Mouse (Mus musculus) liver, adult (tissue): ENCODE measurements around the gene Fam161b.

ENCODE experiments used
- GATA4 ChIP-seq: IDR thresholded peaks from 2 replicates; pipeline ENCODE4 v1.6.1; 2014; ENCODE audit warnings: mild to moderate bottlenecking, low read length; ENCODE audit not compliant: insufficient replicate concordance

Gene Fam161b

DNA sequence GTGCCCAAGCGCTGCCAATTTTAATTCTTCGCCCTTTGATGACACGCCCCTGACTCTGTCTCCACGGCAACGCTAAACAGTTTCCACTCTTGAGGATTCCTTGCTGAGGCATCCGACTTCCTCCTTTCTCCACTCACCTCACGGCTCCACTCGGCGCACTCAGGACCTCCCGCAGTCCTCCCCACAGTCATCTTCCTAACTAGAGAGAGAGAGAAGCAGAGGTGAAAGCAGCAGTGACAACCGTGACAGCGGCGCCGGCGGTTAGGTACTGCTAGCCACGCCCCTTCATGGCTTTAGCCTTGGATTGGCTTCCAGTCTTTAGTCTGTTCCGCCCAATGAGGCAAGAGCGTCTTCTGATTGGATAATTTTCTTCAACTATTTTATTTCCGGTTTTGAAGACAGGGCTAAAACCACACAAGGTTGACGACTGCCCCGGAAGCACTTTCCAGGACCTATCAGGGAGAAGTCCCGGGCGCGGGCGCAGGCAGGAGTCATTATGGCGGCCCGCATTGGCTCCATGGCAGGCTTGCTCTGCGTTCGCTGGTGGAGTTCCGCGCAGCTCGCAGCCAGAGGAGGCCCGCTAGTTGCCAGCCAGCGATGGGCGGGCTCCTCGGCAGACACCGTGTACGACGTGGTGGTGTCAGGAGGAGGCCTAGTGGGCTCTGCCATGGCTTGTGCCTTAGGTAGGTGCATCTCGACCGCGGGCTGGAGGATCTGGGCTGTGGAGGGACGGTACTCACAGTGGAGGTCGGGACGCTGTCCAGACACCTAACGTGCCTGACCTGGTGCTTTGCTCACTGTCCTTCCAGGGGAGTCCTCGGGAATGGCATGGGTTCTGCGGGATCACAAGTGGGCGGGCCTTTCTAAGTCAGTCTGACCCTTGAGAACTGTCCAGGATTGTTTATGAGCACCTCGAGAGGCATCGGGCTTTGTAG is at the start of gene Fam161b, which contains the start of gene Coq6:
Fam161b (minus strand) TSS at position 279 of the 935 bp plus-strand sequence.
Coq6 (plus strand) TSS at position 103 of the 935 bp plus-strand sequence.
- no peak for TF ChIP-seq GATA4

DNA sequence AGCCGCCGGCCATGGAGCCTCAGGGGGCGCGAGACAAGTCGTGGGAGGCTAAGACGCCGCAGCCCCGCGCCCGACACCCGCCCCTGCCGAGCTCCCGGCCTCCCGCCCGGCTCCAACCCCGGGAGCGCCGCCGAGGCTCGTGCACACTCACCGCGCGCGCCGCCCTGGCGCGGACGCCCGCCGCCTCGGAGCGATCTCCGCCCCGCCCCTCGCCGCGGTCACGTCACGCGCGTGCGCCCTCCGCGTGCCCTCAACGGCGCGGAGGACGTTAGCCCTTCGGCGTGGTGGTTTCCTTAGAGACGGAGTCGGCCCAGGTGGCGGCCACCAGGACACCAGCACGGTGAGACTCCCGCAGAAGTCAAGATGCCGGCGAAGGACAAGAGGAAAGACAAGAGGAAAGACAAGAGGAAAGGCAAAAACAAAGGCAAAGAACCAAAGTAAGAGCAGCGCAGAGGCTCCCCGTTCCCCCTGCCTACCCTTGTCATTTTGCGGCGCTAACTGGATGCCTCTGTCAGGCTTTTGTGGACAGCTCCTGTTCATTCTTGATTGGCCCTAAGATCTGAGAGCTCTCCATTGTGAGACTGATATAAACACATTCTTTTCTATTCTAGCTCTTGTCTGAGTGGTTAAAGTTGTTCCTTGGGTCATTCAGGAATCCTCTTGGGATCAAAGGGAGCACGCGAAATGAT is 47.3 kb upstream of the Fam161b start, which contains the start of the genes Entpd5 and Bbof1:
Entpd5 (minus strand) TSS at position 211 of the 689 bp plus-strand sequence.
Bbof1 (plus strand) TSS at position 253 of the 689 bp plus-strand sequence.
- TF ChIP-seq GATA4: no peak

DNA sequence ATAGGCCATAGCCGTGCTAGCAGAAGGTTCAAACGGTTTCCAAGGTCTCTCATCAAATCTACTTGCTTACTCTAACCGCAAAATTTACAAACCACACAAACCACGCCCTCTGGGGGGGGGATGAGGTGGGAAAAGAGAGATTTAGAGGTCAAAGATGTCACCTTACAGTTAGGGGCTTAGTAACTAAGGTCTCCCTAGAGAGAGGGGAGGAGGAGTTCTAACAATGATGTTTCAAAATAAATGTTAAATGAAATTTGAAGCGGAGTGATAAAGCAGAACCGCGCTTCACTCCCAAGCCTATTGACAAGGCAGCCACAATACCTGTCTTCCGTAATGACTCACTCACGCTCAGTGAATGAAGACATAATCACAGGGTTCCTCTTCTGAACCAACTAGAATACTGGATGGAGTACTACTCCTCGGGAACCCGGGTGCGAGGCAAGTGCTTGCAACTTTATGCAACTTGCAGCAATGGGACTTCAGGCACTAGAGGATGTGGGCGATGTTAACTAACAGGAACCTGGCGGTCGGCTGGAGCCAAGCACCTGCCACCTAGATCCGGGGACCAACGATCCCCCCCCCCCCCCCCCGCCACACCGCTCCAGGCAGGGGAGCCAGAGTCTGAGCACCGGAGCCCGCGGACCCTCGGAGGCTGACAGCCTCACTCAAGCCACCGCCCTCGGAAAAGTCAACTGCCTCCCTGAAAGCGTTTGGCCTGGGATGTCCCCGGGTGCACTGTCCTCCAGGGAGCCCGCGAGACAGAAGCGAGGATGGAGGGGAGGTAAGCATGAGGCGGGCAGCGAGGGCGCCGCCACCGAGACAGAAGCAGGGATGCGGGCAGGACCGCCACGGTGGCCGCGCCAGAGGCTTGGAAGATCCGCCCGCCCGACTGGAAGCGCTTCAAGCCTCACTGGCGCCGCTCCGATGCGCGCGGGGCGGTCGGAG is 46.5 kb upstream of the Fam161b start:
- no peak for TF ChIP-seq GATA4

DNA sequence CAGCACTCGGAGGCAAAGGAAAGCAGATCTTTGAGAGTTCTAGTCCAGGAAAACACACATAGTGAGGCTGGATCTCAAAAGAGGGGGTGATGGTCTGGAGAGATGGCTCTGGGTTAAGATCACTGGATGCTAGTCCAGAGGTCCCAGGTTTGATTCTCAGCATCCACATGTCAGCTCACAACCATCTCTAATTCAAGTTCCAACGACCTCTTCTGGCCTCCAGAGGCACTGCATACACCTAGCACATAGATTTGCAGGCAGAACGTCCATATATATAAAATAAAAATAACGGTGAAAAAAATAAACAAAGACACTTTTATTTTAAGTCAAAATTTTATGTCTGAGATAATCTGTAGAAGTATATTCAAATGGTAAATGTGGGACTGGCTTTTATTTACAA is 45.6 kb upstream of the Fam161b start:
- no peak for TF ChIP-seq GATA4

DNA sequence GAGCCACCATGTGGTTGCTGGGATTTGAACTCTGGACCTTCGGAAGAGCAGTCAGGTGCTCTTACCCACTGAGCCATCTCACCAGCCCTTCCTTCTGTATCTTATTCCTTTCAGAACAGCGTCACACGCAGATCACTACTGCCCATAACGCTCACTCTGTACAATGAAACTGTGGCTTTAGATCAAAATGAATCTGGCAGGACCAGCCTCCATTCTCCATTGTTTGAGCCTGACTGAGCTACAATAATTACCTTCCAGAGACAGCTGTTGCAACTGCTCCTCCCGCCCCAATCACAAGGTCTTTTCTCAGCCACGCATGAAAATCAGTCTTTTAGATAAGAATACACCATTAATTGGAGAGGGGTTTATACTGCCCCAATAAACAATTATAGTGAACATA is 42.9 kb upstream of the Fam161b start:
- no peak for TF ChIP-seq GATA4

DNA sequence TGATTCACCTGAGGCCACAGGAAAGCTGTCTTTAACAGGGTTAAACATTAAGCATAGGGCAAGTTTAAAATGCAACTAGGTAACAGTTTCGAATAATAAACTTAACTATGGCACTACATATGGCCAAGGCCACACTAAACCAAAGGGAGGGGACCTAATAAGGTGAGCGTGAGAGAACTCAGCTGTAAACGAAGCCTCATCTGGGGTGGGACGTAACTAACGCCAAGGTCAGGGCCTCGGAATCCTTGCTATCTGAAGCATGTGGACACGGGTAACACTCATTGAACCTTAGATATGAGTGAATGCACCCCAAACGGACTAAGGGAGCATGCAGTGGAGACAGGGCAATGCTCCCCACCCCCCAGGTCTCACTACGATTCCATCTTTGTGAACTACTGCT is 41.3 kb upstream of the Fam161b start:
- no peak for TF ChIP-seq GATA4

DNA sequence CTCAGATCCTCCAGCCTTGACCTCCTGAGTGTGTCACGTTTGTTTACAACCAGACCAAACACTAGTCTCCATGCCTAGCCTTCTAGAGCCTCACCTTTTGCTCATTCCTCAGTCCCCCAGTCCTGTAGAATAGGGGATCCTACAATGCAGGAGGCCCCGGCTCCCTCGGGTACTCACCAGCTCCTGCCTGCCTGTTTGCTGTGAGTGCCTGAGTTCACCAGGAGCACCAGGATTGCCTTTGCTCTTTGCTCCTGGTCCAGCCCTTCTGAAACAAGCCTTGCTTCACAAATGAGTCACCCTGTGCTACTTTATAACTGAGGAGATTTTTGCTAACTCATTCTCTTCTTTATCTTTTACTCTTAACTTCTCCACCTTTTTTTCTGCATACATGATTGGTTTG is 39.0 kb upstream of the Fam161b start:
- peak; percentile 41; the same call in 1 of the 2 replicates for TF ChIP-seq GATA4

DNA sequence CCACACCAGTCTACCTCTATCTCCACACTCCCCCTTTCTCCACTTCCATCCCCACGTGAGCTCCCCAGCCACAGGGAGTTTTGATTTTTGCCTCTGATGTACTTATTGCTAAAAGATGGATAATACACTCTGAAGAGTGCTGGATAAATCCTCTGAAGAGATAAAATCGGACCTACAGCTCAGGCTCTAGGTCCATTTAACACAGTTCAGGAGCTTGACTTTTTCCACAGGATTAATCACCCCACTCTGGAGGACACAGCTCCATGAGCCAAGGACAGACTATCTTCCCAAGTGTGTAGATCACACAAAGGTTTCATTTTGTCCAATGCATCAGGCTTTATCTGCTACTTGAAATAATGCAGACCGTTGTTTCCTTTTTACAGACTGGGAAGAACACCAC is 38.4 kb upstream of the Fam161b start:
- no peak for TF ChIP-seq GATA4

DNA sequence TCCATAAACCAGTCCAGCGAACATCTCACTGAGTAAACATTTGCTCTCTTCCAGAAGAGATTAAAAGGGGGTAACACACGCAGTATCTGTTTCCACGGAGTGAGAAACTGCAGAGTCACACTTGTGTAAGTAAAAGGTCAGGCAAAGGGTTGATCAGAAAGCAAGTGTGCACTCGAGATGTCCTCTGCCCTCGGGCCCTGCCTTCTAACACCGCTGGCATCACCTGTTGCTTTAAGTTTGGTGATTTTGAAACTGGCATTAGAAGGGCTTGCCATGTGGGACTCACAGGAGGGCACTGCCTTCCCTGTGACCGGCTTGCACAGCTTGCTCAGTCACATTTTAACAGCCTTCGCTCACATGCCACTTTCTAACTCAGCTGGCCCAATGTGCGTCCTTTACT is 38.0 kb upstream of the Fam161b start:
- TF ChIP-seq GATA4: no peak

DNA sequence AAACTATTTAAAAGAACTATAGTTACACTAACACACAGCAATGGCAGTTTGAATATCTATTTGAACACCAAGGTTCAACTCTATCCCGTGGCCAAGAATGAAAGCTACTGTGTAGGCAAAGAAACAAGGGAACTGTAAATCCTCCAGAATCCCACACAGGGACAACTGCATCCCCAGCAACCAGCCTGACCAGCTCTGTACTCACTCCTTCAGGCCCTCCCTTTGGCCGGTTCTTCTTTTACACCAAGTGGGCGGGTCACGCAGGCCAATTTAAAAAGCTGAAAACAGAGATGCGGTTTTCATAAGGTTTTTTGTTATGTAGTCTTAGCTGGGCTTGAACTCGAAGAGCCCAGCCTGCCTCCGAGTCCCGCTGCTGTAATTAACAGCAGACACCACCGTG is 37.5 kb upstream of the Fam161b start:
- no peak for TF ChIP-seq GATA4

DNA sequence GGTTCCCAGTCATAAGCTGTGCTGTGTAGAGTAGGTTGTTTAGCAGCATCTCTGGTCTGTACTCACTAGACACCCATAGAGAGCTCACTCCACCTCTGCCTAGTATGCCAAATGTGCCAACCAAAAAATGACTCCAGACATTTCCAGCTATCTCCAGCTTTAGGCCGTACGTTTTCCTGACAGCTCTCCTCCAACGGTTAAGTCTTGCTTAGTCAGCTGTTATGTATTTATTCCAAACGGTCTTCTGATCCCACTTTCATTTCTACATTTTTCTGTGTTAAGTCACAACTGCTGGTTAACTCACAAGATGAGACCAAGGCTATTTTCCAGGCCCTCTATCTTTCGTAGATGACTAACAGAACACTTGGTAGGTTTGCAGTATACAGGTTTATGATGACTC is 37.0 kb upstream of the Fam161b start:
- TF ChIP-seq GATA4: no peak

DNA sequence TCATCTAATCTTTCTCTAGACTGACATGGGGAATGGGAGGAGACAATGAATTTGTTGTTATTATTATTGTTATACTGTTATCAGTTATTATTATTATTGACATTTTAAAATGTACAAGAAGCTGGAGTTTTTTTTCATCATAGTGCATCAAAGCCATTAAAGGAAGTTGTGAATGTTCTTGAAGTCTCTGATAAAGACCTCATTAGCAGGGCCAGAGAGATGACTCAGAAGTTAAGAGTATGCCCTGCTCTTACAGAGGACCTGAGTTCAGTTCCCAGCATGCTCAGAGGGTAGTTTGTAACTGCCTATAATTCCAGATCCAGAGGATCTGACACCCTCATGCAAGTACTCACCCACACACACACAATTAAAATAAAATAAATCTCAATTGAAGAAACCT is 36.1 kb upstream of the Fam161b start:
- TF ChIP-seq GATA4: no peak

DNA sequence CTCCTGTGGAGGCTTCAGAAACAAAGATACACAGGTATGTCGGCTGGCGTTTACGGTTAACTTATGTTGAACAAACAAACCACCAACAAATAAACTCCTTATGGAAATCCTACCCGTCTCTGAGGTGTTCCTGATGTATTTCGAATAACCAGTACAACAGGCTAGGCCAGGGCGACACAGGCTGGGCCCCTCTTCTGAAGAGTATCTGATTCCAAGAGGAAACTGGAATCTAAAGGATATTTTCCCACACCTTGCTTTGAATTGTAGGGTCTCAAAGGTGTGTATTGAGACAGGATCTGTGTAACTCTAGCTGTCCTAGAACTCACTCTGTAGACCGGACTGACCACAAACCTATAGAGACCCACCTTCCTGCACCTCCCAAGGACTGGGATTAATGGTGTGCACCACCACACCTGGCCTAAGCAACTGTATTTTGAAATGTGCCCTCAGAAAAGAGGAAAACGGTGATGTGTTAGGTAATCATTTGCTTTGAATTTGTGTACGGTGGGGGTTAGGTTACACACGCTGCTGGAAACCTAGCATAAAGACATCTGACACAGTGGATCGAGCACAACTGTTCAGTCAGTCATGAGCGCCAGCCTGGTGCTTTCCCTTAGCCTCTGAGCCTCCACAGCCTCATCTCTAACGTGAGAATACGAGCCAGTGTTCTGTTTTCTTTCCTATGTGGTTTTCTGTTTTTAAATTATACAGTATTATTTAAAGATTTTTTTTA is 35.5 kb upstream of the Fam161b start:
- TF ChIP-seq GATA4: no peak

DNA sequence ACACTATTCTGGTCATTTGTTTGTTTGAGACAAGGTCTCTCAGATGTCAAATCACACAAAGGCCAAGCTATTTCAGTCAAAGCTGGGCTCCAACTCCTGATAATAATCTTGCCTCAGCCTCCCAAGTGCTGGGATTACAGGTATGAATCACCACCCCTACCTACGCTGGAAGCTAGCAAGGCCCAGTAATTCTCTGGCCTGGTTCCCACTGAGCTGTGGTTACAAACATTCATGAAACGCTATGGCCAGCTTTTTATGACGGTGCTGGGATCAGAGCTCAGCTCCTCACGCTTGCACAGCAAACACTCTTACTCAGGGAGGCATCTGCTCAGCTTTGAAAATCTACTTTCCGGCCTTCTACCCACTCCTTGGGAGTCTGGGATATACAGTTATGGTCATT is 32.2 kb upstream of the Fam161b start:
- no peak for TF ChIP-seq GATA4

DNA sequence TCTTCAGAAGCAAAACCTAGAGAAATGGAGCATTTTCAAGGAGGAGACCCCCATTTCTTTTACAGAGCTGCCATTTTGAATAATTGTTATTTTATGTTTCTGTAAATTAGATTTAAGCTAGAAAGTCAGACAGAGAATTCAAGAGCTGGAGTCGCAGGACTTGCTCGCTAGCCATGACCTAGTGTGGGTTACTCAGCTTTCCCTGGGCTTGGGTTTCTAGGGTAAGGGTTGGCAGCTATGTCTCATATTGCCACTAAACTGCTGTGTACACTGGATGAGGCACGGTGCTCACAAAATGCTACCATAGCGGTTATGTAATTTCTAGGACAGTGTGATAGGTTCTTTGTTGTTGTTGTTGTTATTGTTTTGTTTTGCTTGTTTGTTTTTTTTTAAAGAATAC is 31.0 kb upstream of the Fam161b start:
- TF ChIP-seq GATA4: no peak

DNA sequence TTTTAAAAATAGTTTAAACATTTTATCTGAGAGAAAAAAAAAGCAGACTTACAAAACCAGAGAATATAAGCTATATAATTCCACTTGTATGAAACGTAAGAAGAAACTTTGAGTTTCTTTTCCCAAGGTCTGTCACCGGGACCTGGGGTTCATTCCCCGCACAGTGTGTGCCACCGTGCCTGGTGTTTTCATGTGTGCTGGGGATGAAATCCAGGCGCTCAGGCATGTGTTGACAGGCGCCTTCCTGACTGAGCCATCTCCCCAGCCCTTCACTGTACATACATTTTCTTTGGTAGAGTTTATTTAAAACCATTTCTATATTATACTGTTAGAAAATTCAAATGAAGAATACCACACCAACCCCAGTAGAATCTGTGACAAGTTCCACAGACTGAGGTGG is 28.7 kb upstream of the Fam161b start:
- TF ChIP-seq GATA4: no peak
